Mouse (Mus musculus) C2C12 (cell line): ENCODE data around the gene Cobl.

Source experiments
- MAX ChIP-seq: IDR thresholded peaks from one replicate; pipeline ENCODE4 v1.6.1; 2011; ENCODE audit warnings: mild to moderate bottlenecking, control low read depth
- MYOD1 ChIP-seq: IDR thresholded peaks from one replicate; pipeline ENCODE4 v1.6.1; 2011; ENCODE audit warnings: low read depth; ENCODE audit not compliant: control insufficient read depth, insufficient read length
- MYOG ChIP-seq: IDR thresholded peaks from one replicate; pipeline ENCODE4 v1.6.1; 2011; ENCODE audit not compliant: control insufficient read depth, insufficient read length; ENCODE audit errors: extremely low read depth

- TF ChIP-seq MYOD1 (no peak), MAX (no peak), MYOG (no peak)
These were observed 173.7 kb downstream of the Cobl start for GRCm38 (mm10) chr11:12290911-12291653.
